Mouse (Mus musculus): ENCODE data around the gene Sh3bp2. TPM values are rescaled to one million over a fixed set of nuclear protein-coding genes. Genes with fewer than 3 reads are reported as not detected.
A peak's percentile ranks its signal among the peaks of the same experiment; 100 is the strongest.

Sh3bp2 gene
- total and polyA plus RNA-seq, 3 experiments = 7.9 to 12.0 TPM; not detected in 1

DNA sequence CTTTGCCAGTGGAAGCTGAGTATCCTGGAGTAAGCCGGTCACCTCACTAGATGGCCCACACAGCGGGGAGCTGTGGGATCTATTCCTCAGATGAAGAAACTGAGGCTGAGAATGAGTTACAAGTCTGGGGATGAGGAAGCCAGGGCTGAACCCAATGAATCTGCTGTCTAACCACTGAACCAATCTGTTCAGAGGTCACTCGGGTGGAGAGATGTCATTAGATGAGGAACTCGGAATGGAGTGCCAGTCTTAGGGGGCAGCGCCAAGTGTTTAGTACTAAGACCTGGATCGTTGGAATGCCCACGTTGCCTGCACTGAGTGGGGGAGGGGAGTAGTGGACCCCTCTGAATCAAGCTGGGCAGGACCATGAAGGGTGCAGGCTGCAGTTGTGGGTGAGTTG is 12.4 kb downstream of the Sh3bp2 start:
- TF ChIP-seq TAL1 (IDR thresholded peaks at IDR 0.05; ENCODE audit: low read length) = no peak
- TF ChIP-seq CTCF (IDR thresholded peaks at IDR 0.05 in 2 of 3, conservative IDR thresholded peaks at IDR 0.05 in 1 of 3; ENCODE audit: control insufficient read depth in 1 of 3, insufficient read depth in 1 of 3, low read depth in 2 of 3, low read length in 3 of 3, poor library complexity in 1 of 3, severe bottlenecking in 1 of 3) = no peak; a peak in 1 of 6 replicates
- TF ChIP-seq UBTF (IDR thresholded peaks at IDR 0.05; ENCODE audit: borderline replicate concordance, insufficient read depth, low read depth, low read length) = no peak
- TF ChIP-seq USF1 (IDR thresholded peaks at IDR 0.05; ENCODE audit: low read depth, low read length) = no peak
- no peak for TF ChIP-seq GATA1 (IDR thresholded peaks at IDR 0.05; ENCODE audit: low read depth, low read length)
- TF ChIP-seq ZC3H11A (IDR thresholded peaks at IDR 0.05; ENCODE audit: low read depth, low read length) = no peak
- TF ChIP-seq EP300 (IDR thresholded peaks at IDR 0.05; ENCODE audit: low read depth in 1 of 2, low read length in 2 of 2) = no peak
- no peak for TF ChIP-seq RCOR1 (IDR thresholded peaks at IDR 0.05; ENCODE audit: low read depth, low read length)
- TF ChIP-seq MAX (IDR thresholded peaks at IDR 0.05; ENCODE audit: low read length) = no peak
- TF ChIP-seq ZKSCAN1 (IDR thresholded peaks at IDR 0.05; ENCODE audit: low read depth, low read length) = no peak
- TF ChIP-seq HCFC1 (IDR thresholded peaks at IDR 0.05; ENCODE audit: low read depth, low read length) = no peak
- TF ChIP-seq ELF1 (IDR thresholded peaks at IDR 0.05; ENCODE audit: low read depth, low read length) = no peak
- H3K27ac ChIP-seq (ENCODE audit: control insufficient read depth, low read depth, low read length) = no peak overlapping the region
- no peaks in the 10 kb centered on the region for H3K27me3 ChIP-seq (ENCODE audit: control insufficient read depth in 1 of 2, insufficient read depth in 2 of 2, low read length in 2 of 2)
- H3K4me1 ChIP-seq (ENCODE audit: control insufficient read depth in 1 of 2, insufficient read depth in 2 of 2, low read length in 2 of 2) = peaks cover 0 to 3% of the 10 kb centered on the region in 2 experiments; a peak in 2 of 4 replicates
- no peaks in the 10 kb centered on the region for H3K9me3 ChIP-seq (replicated peaks; ENCODE audit: insufficient read depth, low read length)
- H3K9ac ChIP-seq (ENCODE audit: control insufficient read depth, low read depth, low read length, poor library complexity, severe bottlenecking) = no peak overlapping the region
- no peak overlapping the region for H3K4me3 ChIP-seq (ENCODE audit: control insufficient read depth in 1 of 2, insufficient read depth in 1 of 2, low read depth in 2 of 2, low read length in 2 of 2)
- H3K79me2 ChIP-seq (ENCODE audit: control insufficient read depth, insufficient read depth, low read length, poor library complexity) = no peaks in the 10 kb centered on the region
- H3K36me3 ChIP-seq (ENCODE audit: control insufficient read depth in 1 of 2, insufficient read depth in 2 of 2, low read length in 2 of 2) = 0 out of 4 replicates have a peak, but pooled peaks cover 0 to 2% of the 10 kb centered on the region in 2 experiments
- DNase-seq (ENCODE audit: low read depth, low spot score) = no peak

DNA sequence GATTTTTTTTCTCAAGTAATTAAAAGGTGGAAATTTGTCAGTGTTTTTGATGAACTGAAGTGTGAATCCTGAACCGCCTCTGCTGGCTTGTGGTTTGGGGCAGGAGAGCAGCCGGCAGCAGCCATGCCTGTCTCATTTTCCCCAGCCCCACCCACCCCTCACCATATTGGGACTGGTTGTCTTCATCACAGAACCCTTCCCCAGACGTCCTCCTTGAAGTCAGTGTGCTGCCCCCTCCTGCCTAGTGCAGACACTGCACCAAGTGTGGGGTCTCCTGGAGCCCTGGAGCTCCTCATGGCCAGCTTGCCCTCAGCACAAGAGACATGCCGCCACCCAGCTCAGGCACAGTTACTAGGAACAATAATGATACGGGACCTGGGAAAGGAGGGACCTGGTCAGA is 12.9 kb downstream of the Sh3bp2 start:
- peak; percentile 64 for DNase-seq (ENCODE audit: low read depth, low spot score)
- no peak for TF ChIP-seq JUND (IDR thresholded peaks at IDR 0.05; ENCODE audit: low read depth, low read length)
- TF ChIP-seq ZKSCAN1 (IDR thresholded peaks at IDR 0.05; ENCODE audit: low read depth, low read length) = no peak
- TF ChIP-seq ELF1 (IDR thresholded peaks at IDR 0.05; ENCODE audit: low read depth, low read length) = no peak
- no peak for TF ChIP-seq MYC (IDR thresholded peaks at IDR 0.05; ENCODE audit: low read depth, low read length)
- TF ChIP-seq SMC3 (IDR thresholded peaks at IDR 0.05; ENCODE audit: low read depth, low read length) = peak; percentile 61
- no peak for TF ChIP-seq E2F4 (IDR thresholded peaks at IDR 0.05; ENCODE audit: borderline replicate concordance, low read depth, low read length)
- TF ChIP-seq EP300 (IDR thresholded peaks at IDR 0.05; ENCODE audit: low read depth in 1 of 2, low read length in 2 of 2) = no peak
- peak; percentile 34 for TF ChIP-seq RAD21 (IDR thresholded peaks at IDR 0.05; ENCODE audit: low read depth, low read length)
- TF ChIP-seq POLR2A (IDR thresholded peaks at IDR 0.05; ENCODE audit: control insufficient read depth in 1 of 2, insufficient read depth in 1 of 2, low read depth in 1 of 2, low read length in 2 of 2, poor library complexity in 1 of 2) = no peak
- peak; percentile 50 for TF ChIP-seq ZC3H11A (IDR thresholded peaks at IDR 0.05; ENCODE audit: low read depth, low read length)
- TF ChIP-seq NRF1 (IDR thresholded peaks at IDR 0.05; ENCODE audit: insufficient read depth, low read depth, low read length, poor library complexity, severe bottlenecking) = no peak
- TF ChIP-seq CTCF (IDR thresholded peaks at IDR 0.05 in 2 of 3, conservative IDR thresholded peaks at IDR 0.05 in 1 of 3; ENCODE audit: control insufficient read depth in 1 of 3, insufficient read depth in 1 of 3, low read depth in 2 of 3, low read length in 3 of 3, poor library complexity in 1 of 3, severe bottlenecking in 1 of 3) = peak; percentile 34 to 74 (median 65)
- TF ChIP-seq CHD2 (IDR thresholded peaks at IDR 0.05; ENCODE audit: low read length) = no peak
- TF ChIP-seq MXI1 (IDR thresholded peaks at IDR 0.05; ENCODE audit: low read depth, low read length) = no peak
- no peak for TF ChIP-seq ETS1 (IDR thresholded peaks at IDR 0.05; ENCODE audit: low read depth, low read length)
- no peak for TF ChIP-seq TAL1 (IDR thresholded peaks at IDR 0.05; ENCODE audit: low read length)
- no peak for TF ChIP-seq GABPA (IDR thresholded peaks at IDR 0.05; ENCODE audit: low read depth, low read length)
- no peak for TF ChIP-seq MAZ (IDR thresholded peaks at IDR 0.05; ENCODE audit: low read depth, low read length)
- TF ChIP-seq POLR2AphosphoS2 (IDR thresholded peaks at IDR 0.05; ENCODE audit: low read length) = no peak
- no peak for TF ChIP-seq TBP (IDR thresholded peaks at IDR 0.05; ENCODE audit: low read depth, low read length)
- Histone ChIP-seq H3K27ac (ENCODE audit: control insufficient read depth, low read depth, low read length) (no peak overlapping the region), H3K9ac (ENCODE audit: control insufficient read depth, low read depth, low read length, poor library complexity, severe bottlenecking) (no peak overlapping the region), H3K79me2 (ENCODE audit: control insufficient read depth, insufficient read depth, low read length, poor library complexity) (no peaks in the 10 kb centered on the region), H3K4me3 (ENCODE audit: control insufficient read depth in 1 of 2, insufficient read depth in 1 of 2, low read depth in 2 of 2, low read length in 2 of 2) (no peak overlapping the region), H3K36me3 (ENCODE audit: control insufficient read depth in 1 of 2, insufficient read depth in 2 of 2, low read length in 2 of 2) (peaks cover 0 to 4% of the 10 kb centered on the region in 2 experiments; a peak in 1 of 4 replicates), H3K4me1 (ENCODE audit: control insufficient read depth in 1 of 2, insufficient read depth in 2 of 2, low read length in 2 of 2) (peaks cover 3 to 8% of the 10 kb centered on the region in 2 experiments; a peak in 3 of 4 replicates), H3K9me3 (replicated peaks; ENCODE audit: insufficient read depth, low read length) (no peaks in the 10 kb centered on the region), H3K27me3 (ENCODE audit: control insufficient read depth in 1 of 2, insufficient read depth in 2 of 2, low read length in 2 of 2) (no peaks in the 10 kb centered on the region)

Data from MEL (cell line).